Comparison of ENCODE assay signal across 8 mouse cellular contexts in the genomic region with DNA sequence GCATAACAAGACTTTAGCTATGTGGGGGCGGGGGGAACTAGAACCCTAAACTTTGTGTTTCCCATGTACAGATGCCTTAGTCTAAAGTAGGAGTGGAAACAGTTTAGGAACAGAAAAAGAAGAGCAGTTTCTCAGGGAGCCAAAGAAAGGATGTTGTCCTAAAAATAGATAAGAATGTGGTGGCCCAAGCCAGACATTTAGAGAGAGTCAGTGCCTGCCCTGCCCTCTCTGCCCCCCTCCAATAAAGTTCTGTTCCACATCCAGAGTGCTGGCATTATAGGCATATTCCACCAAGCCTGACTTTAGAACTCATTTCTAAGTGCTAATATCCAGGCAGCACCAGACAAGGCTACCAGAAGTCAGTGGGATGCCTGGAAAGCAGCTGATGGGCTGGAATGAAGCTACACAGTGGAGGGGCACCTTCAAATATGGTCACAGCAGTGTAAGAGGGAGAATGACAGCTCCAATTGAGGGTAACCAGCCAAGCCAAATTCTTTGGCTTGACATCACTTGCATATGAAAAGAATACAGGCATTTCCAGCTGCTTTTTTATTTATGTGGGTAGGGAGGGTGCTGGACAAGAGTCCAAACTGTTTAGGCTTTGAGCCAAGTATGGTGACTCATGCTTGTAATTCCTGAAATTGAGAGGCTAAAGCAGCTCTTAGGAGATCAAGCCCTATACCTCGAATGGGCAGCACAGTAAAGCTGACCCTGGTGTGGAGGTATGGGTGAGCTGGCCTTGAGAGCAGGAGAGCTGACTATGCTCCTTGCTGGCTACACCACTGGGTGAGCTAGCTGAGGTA. TPM values are rescaled to one million over a fixed set of nuclear protein-coding genes. Genes with fewer than 3 reads are reported as not detected.
DNase-seq lines count a peak whose midpoint lies in the region; ATAC-seq lines count a peak whose summit lies in the region.

No protein-coding gene starts in this region.

- peak; percentile 28 for ATAC-seq in erythroblast, adult 5-6 weeks (replicated peaks; ENCODE audit: low FRiP score, poor library complexity, severe bottlenecking)
- peak; percentile 69; the same call in 1 of the 2 replicates for ATAC-seq in hindbrain, embryonic 15.5 days (ENCODE audit: low FRiP score, low read depth)
- ATAC-seq in lung, embryonic 16.5 days (ENCODE audit: low read depth) = peak; percentile 94

- no peaks in the 10 kb centered on the region for H3K36me3 ChIP-seq in hindbrain, embryonic 15.5 days
- H3K36me3 ChIP-seq in lung, embryonic 16.5 days (ENCODE audit: control insufficient read depth, insufficient read depth, low read length) = no peaks in the 10 kb centered on the region

- no peak overlapping the region for H3K4me2 ChIP-seq in hindbrain, embryonic 15.5 days
- no peak overlapping the region for H3K4me2 ChIP-seq in lung, embryonic 16.5 days (ENCODE audit: low read depth, low read length)

- H3K9me3 ChIP-seq in hindbrain, embryonic 15.5 days = no peaks in the 10 kb centered on the region
- H3K9me3 ChIP-seq in lung, embryonic 16.5 days (ENCODE audit: control insufficient read depth, low read length) = no peaks in the 10 kb centered on the region

- no peak overlapping the region for H3K27ac ChIP-seq in hindbrain, embryonic 15.5 days (replicated peaks)
- H3K27ac ChIP-seq in lung, embryonic 16.5 days (ENCODE audit: low read length) = peak overlapping the region; percentile 62

- 55% methylated on average over 2 of the region's 2 CpGs for WGBS in hindbrain, embryonic 15.5 days
- 43% methylated on average over 2 of the region's 2 CpGs for WGBS in lung, embryonic 16.5 days

- H3K4me3 ChIP-seq in hindbrain, embryonic 15.5 days = no peak overlapping the region
- H3K4me3 ChIP-seq in lung, embryonic 16.5 days (ENCODE audit: low read length) = no peak overlapping the region

- H3K9ac ChIP-seq in hindbrain, embryonic 15.5 days = no peak overlapping the region
- no peak overlapping the region for H3K9ac ChIP-seq in lung, embryonic 16.5 days (ENCODE audit: low read length)

- peak; percentile 75 for DNase-seq in urinary bladder, postnatal 14 days (ENCODE audit: low spot score)
- DNase-seq in urinary bladder, adult 2 months (ENCODE audit: low spot score) = no peak
- no peak for DNase-seq in B cell, adult 2 months
- no peak for DNase-seq in right cerebral cortex, postnatal 14 days
- no peak for DNase-seq in spleen, postnatal 10 days (ENCODE audit: low spot score in 2 of 2)

- no peaks in the 10 kb centered on the region for H3K4me1 ChIP-seq in hindbrain, embryonic 15.5 days (replicated peaks)
- peaks cover 9% of the 10 kb centered on the region for H3K4me1 ChIP-seq in lung, embryonic 16.5 days (replicated peaks; ENCODE audit: control insufficient read depth, insufficient read depth, low read length)

- H3K27me3 ChIP-seq in hindbrain, embryonic 15.5 days = no peaks in the 10 kb centered on the region
- no peaks in the 10 kb centered on the region for H3K27me3 ChIP-seq in lung, embryonic 16.5 days (ENCODE audit: control insufficient read depth, insufficient read depth, low read depth, low read length)

RNA-seq across cellular contexts. Expression of gene Tmem41b, which starts 6.6 kb away (rescaled TPM):
- polyA plus RNA-seq in urinary bladder, adult 2 months (2012; rRNA removed) = 33.3 and 35.0 TPM in 2 replicates
- 10.7 and 14.2 TPM in 2 replicates for total RNA-seq in erythroblast, adult 5-6 weeks (2015; ENCODE audit: low replicate concordance)
- total RNA-seq in erythroblast, adult 5-6 weeks (2017; ENCODE audit: low replicate concordance) = 19.3 and 25.2 TPM in 2 replicates
- polyA plus RNA-seq in hindbrain, embryonic 15.5 days (2015; fragmentation: Nextera tagmentation; extraction: Ambion mirVana) = 61.8 and 65.6 TPM in 2 replicates
- 65.2 and 65.4 TPM in 2 replicates for polyA plus RNA-seq in lung, embryonic 16.5 days (2015; fragmentation: Nextera tagmentation; extraction: Ambion mirVana)

RNA-seq across cellular contexts. Expression of gene Ipo7, which starts 24.7 kb away (rescaled TPM):
- 31.9 and 38.2 TPM in 2 replicates for polyA plus RNA-seq in urinary bladder, adult 2 months (2012; rRNA removed)
- 17.9 and 24.5 TPM in 2 replicates for total RNA-seq in erythroblast, adult 5-6 weeks (2015; ENCODE audit: low replicate concordance)
- total RNA-seq in erythroblast, adult 5-6 weeks (2017; ENCODE audit: low replicate concordance) = 33.1 and 39.3 TPM in 2 replicates
- 41.2 and 44.9 TPM in 2 replicates for polyA plus RNA-seq in hindbrain, embryonic 15.5 days (2015; fragmentation: Nextera tagmentation; extraction: Ambion mirVana)
- polyA plus RNA-seq in lung, embryonic 16.5 days (2015; fragmentation: Nextera tagmentation; extraction: Ambion mirVana) = 40.4 and 45.8 TPM in 2 replicates

RNA-seq across cellular contexts. Expression of gene Dennd5a, which starts 33.1 kb away (rescaled TPM):
- 63.8 and 75.8 TPM in 2 replicates for polyA plus RNA-seq in urinary bladder, adult 2 months (2012; rRNA removed)
- 54.6 and 55.8 TPM in 2 replicates for total RNA-seq in erythroblast, adult 5-6 weeks (2015; ENCODE audit: low replicate concordance)
- total RNA-seq in erythroblast, adult 5-6 weeks (2017; ENCODE audit: low replicate concordance) = 19.8 and 26.3 TPM in 2 replicates
- 44.6 TPM in 2 replicates for polyA plus RNA-seq in hindbrain, embryonic 15.5 days (2015; fragmentation: Nextera tagmentation; extraction: Ambion mirVana)
- polyA plus RNA-seq in lung, embryonic 16.5 days (2015; fragmentation: Nextera tagmentation; extraction: Ambion mirVana) = 32.5 and 32.9 TPM in 2 replicates

Comparison
In these comparisons a context has a peak if more than half of its experiments do, and no peak if none do; other contexts are left out.
1. ATAC-seq: peak in every context shown above with its lines; median percentile 94 in lung, embryonic 16.5 days; 69 in hindbrain, embryonic 15.5 days; 28 in erythroblast, adult 5-6 weeks.